Mouse (Mus musculus): ENCODE measurements around the gene Olfr5.
"Not testable (repeated sequence)": the region's sequence is repeated elsewhere in the genome, so short reads cannot be mapped to it uniquely, and the experiment has no call there.

Gene Olfr5

GRCm38 (mm10) chr7:6486841-6487240 lies at the start of gene Olfr5:
Gene Olfr5 (minus strand): TSS chr7:6486941.
- in situ Hi-C loops (cut with MboI, MseI) = no loop called here

- in situ Hi-C loops (cut with MboI, MseI) = loop anchor here (5.0 kb wide), 1 partner anchor 169 kb away; no protein-coding TSS in a partner anchor
Measured at GRCm38 (mm10) chr7:6526141-6526540, 39.4 kb upstream of the Olfr5 start.

- in situ Hi-C loops (cut with MboI, MseI) = loop anchor here (5.0 kb wide), 1 partner anchor 168 kb away; no protein-coding TSS in a partner anchor
Measured at GRCm38 (mm10) chr7:6525001-6525400, 38.3 kb upstream of the Olfr5 start.

GRCm38 (mm10) chr7:6522850-6523249 lies 36.1 kb upstream of the Olfr5 start, which contains the start of gene Olfr1349:
Gene Olfr1349 (minus strand): TSS chr7:6522950.
- in situ Hi-C loops (cut with MboI, MseI) = no loop called here

DNA sequence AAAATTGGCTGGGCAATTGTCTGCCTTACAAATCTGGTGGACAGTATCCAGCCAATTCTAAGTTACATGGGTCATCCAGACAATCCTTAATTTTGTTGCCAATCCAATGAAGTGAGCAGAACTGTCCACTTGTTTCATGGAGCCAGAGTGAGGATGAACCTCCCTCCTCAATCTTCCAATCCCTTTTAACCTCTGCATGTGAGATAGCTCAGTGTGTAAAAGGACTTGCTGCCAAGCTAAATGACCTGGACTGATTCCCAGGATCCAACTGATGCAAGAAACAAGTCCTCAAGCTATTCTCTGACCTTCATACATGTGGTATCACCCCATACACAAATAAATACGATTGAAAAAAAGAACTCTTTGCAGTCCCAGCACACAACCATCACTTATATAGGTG lies 34.9 kb upstream of the Olfr5 start:
- in situ Hi-C loops (cut with MboI, MseI) = no loop called here

- in situ Hi-C loops (cut with MboI, MseI) = no loop called here
Measured at GRCm38 (mm10) chr7:6508648-6509047, 21.9 kb upstream of the Olfr5 start, which contains the start of gene Olfr1348. Gene Olfr1348 (minus strand): TSS chr7:6508748.

DNA sequence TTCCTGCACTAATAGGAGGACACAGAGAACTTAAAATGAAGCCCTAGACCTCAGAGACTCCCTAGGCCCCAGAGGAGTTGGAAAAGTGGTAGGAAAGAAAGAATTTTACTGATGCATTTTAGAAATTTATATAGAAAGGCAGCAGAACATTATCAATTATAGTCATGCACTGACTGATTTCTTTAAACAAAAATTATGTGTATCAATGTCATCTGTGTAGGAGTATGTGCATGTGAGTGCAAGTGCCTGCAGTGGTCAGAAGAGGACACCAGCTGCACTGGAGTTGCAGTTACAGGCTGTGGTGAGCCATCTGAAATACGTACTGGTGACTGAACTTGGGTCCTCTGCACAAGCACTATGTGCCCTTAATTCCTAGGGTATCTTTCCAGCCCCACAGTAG lies 12.9 kb upstream of the Olfr5 start, which contains the start of gene Olfr1347:
Olfr1347 (minus strand) TSS at position 101 of the 400 bp plus-strand sequence.
- in situ Hi-C loops (cut with MboI, MseI) = no loop called here

DNA sequence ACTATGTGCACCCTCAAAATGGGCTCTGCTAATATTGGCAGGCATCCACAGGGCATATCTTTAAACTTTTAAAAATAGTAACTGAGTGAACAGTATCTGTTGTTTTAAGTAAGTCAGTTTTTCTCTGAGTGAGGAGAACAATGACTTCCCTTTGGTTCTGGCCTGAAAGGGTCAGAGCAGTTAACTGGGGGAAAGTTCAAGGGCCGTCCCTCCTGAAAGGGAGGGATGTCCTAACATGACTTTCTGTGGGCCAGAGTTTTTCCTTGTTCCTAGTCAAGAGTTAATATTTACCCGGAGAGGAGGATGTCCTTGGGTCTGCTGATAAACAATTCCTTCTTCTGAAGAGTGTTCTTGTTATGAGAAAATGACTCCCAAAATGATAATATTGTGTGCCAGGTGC lies 9.1 kb downstream of the Olfr5 start:
- in situ Hi-C loops (cut with MboI, MseI) = not testable (repeated sequence)

DNA sequence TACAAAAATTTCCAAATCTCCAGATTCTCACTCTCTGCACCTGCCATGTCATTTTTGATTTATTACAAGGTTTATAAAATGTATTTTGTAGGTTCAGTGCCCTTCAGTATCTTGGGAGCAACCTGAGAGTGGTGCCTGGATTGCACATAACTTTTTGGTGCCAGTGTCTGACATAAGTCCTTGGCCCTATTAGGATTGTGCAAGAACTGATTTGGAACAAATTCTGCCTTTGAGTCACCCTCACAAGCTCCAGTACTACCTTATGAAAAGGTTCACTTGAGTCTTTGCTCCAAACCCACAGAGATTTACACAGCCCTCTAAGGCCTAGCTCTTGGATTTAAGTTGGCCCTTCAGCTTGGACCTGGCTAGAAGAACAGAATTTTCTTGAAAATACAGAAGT lies 19.8 kb downstream of the Olfr5 start, which contains the start of gene Olfr1346:
Olfr1346 (plus strand) TSS at position 151 of the 400 bp plus-strand sequence.
- in situ Hi-C loops (cut with MboI, MseI) = no loop called here

DNA sequence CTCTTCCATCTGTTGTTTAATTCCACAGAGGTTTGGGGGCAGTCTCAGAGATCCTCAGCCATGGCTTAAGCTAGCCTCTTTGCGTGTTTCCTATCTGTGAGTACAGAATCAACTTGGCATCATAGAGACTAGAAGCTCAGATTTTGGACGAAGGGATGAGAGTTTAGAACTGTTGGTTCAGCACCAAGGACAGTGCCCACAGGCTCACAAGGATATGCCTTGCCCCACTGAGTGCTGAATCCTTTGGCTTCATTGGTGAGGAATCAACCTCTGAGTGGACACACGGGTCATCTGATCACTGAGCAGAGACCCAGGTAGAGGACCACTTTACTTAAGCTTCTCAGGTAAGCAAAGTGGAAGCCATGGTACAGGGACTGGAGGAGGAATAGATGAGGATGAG lies 30.3 kb downstream of the Olfr5 start:
- in situ Hi-C loops (cut with MboI, MseI) = no loop called here

GRCm38 (mm10) chr7:6455868-6456267 lies 30.9 kb downstream of the Olfr5 start, which contains the start of gene Olfr1336:
Gene Olfr1336 (plus strand): TSS chr7:6456168.
- in situ Hi-C loops (cut with MboI, MseI) = no loop called here

- in situ Hi-C loops (cut with MboI, MseI) = no loop called here
Measured at GRCm38 (mm10) chr7:6447771-6448170, 39.0 kb downstream of the Olfr5 start.

GRCm38 (mm10) chr7:6441173-6441572 lies 45.6 kb downstream of the Olfr5 start:
- in situ Hi-C loops (cut with MboI, MseI) = no loop called here

- in situ Hi-C loops (cut with MboI, MseI) = no loop called here
Measured at GRCm38 (mm10) chr7:6438388-6438787, 48.4 kb downstream of the Olfr5 start, which contains the start of gene Olfr1344. Gene Olfr1344 (plus strand): TSS chr7:6438688.

DNA sequence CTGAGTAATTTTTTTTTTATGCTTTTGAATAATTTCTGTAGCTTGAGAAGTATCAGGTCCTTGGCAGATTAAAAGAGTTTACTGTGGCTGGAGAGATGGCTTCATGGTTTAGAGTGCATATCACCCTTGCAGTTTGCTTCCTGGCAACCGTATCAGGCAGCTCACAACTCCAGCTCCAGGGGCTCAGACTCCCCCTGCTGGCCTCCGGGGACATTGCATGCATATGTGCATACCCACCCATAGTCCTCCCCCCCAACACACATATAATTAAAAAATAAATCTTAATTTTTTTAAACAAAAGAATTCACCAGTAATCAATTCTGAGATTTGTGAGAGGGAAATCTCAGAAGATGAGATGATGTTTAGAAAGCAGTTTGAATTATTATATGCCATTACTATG lies 56.4 kb downstream of the Olfr5 start:
- in situ Hi-C loops (cut with MboI, MseI) = loop anchor here (5.0 kb wide), 2 partner anchors 73 to 507 kb away; no protein-coding TSS in a partner anchor

DNA sequence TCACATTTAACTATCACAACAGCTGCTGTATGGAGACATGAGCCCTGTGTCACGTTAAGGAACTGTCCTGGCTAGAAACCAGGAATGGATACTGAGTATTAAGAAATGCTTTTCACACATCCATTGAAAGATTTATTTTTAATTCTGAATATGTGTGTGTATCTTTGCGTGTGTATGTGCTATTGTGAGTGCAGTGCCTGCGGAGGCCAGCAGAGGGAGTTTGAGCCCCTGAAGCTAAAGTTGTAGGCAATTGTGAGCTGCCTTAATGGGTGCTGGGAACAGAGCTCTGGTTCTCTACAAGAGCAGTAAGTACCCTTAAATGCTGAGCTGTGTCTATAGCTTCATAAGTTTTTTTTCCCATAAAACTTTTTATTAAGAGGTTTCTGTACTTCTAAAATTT lies 57.4 kb downstream of the Olfr5 start:
- in situ Hi-C loops (cut with MboI, MseI) = no loop called here
